Mouse (Mus musculus): ENCODE measurements at regions not wholly inside any gene's neighbourhood (a gene's known extent, or its start where the extent isn't known, plus 50 kb on each side); places are given as distances from the start of the nearest gene placed in this dataset.
A peak's percentile ranks its signal among the peaks of the same experiment; 100 is the strongest.

DNA sequence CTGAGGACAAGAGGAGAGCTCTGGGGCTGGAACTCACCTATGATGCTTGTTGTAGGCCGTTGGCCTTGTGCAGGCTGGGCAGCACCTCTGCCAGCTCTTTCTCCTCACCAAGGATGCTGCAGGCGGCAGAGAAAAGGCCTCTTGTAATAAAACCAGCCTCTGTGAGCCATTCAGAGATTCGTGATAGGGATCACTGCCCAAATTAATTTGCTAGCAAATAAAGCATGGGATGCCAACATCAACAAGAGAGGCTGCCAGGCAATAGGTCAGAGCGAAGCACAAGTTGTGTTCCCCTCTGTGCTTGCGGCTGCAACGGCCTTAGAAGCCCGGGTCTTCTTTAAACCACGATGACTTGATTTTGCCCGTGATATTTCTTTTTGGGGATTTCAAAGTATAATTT lies 72.0 kb upstream of the Kcnj15 start:
- TF ChIP-seq MAX (IDR thresholded peaks at IDR 0.05; ENCODE audit: low read depth) = no peak
- no peak for TF ChIP-seq USF1 (IDR thresholded peaks at IDR 0.05; ENCODE audit: low read depth)
- no peak for TF ChIP-seq POLR2A (IDR thresholded peaks at IDR 0.05; ENCODE audit: insufficient read length, low read depth)
- TF ChIP-seq CEBPB (IDR thresholded peaks at IDR 0.05; ENCODE audit: insufficient read depth, poor library complexity, severe bottlenecking) = no peak
- TF ChIP-seq TCF3 (IDR thresholded peaks at IDR 0.05; ENCODE audit: insufficient read length, low read depth) = no peak
- no peak for TF ChIP-seq E2F4 (IDR thresholded peaks at IDR 0.05; ENCODE audit: insufficient read depth)
- TF ChIP-seq REST (IDR thresholded peaks at IDR 0.05; ENCODE audit: insufficient read depth, insufficient read length) = no peak
- TF ChIP-seq POLR2AphosphoS2 (IDR thresholded peaks at IDR 0.05; ENCODE audit: insufficient read length, low read depth) = no peak
- TF ChIP-seq SRF (IDR thresholded peaks at IDR 0.05; ENCODE audit: control insufficient read depth, insufficient read length, low read depth) = no peak
- TF ChIP-seq TCF12 (IDR thresholded peaks at IDR 0.05; ENCODE audit: insufficient read depth, poor library complexity, severe bottlenecking) = no peak
- TF ChIP-seq MYOG (IDR thresholded peaks at IDR 0.05; ENCODE audit: control insufficient read depth in 1 of 3, insufficient read depth in 1 of 3, insufficient read length in 2 of 3, low read depth in 2 of 3) = no peak
- TF ChIP-seq MYOD1 (IDR thresholded peaks at IDR 0.05; ENCODE audit: control insufficient read depth in 1 of 3, insufficient read length in 2 of 3, low read depth in 2 of 3) = no peak
- Histone ChIP-seq H3K79me2 (ENCODE audit: control insufficient read depth, insufficient read depth) (no peaks in the 10 kb centered on the region), H3K4me3 (no peak overlapping the region), H3ac (ENCODE audit: control insufficient read depth, insufficient read length) (no peak overlapping the region), H3K27me3 (ENCODE audit: control insufficient read depth, insufficient read depth, insufficient read length) (no peaks in the 10 kb centered on the region), H3K4me2 (ENCODE audit: low read depth) (no peak overlapping the region), H3K36me3 (ENCODE audit: control insufficient read depth, insufficient read depth) (no peaks in the 10 kb centered on the region)

- Histone ChIP-seq H3K27me3 (ENCODE audit: control insufficient read depth, insufficient read depth, insufficient read length) (no peaks in the 10 kb centered on the region), H3K4me3 (no peak overlapping the region), H3ac (ENCODE audit: control insufficient read depth, insufficient read length) (no peak overlapping the region), H3K36me3 (ENCODE audit: control insufficient read depth, insufficient read depth) (no peaks in the 10 kb centered on the region), H3K4me2 (ENCODE audit: low read depth) (no peak overlapping the region), H3K79me2 (ENCODE audit: control insufficient read depth, insufficient read depth) (no peaks in the 10 kb centered on the region)
- peak; percentile 10 for TF ChIP-seq POLR2A (IDR thresholded peaks at IDR 0.05; ENCODE audit: insufficient read length, low read depth)
- peak; percentile 52 for TF ChIP-seq USF1 (IDR thresholded peaks at IDR 0.05; ENCODE audit: low read depth)
- no peak for TF ChIP-seq CEBPB (IDR thresholded peaks at IDR 0.05; ENCODE audit: insufficient read depth, poor library complexity, severe bottlenecking)
These were observed 68.2 kb upstream of the Kcnj15 start for GRCm38 (mm10) chr16:95189114-95189513.

GRCm38 (mm10) chr16:95194151-95194550 lies 63.2 kb upstream of the Kcnj15 start:
- Histone ChIP-seq H3K79me2 (ENCODE audit: control insufficient read depth, insufficient read depth) (no peaks in the 10 kb centered on the region), H3K4me3 (no peak overlapping the region), H3K27me3 (ENCODE audit: control insufficient read depth, insufficient read depth, insufficient read length) (peaks cover 13% of the 10 kb centered on the region), H3K4me2 (ENCODE audit: low read depth) (no peak overlapping the region), H3ac (ENCODE audit: control insufficient read depth, insufficient read length) (no peak overlapping the region), H3K36me3 (ENCODE audit: control insufficient read depth, insufficient read depth) (no peaks in the 10 kb centered on the region)
- TF ChIP-seq E2F4 (IDR thresholded peaks at IDR 0.05; ENCODE audit: insufficient read depth) (no peak), MAX (IDR thresholded peaks at IDR 0.05; ENCODE audit: low read depth) (no peak), MYOG (IDR thresholded peaks at IDR 0.05; ENCODE audit: control insufficient read depth in 1 of 3, insufficient read depth in 1 of 3, insufficient read length in 2 of 3, low read depth in 2 of 3) (no peak), POLR2AphosphoS2 (IDR thresholded peaks at IDR 0.05; ENCODE audit: insufficient read length, low read depth) (no peak), USF1 (IDR thresholded peaks at IDR 0.05; ENCODE audit: low read depth) (no peak), CEBPB (IDR thresholded peaks at IDR 0.05; ENCODE audit: insufficient read depth, poor library complexity, severe bottlenecking) (no peak), TCF3 (IDR thresholded peaks at IDR 0.05; ENCODE audit: insufficient read length, low read depth) (no peak), SRF (IDR thresholded peaks at IDR 0.05; ENCODE audit: control insufficient read depth, insufficient read length, low read depth) (no peak)

GRCm38 (mm10) chr16:95196141-95196540 lies 61.2 kb upstream of the Kcnj15 start:
- no peaks in the 10 kb centered on the region for H3K36me3 ChIP-seq (ENCODE audit: control insufficient read depth, insufficient read depth)
- H3K79me2 ChIP-seq (ENCODE audit: control insufficient read depth, insufficient read depth) = no peaks in the 10 kb centered on the region
- no peak overlapping the region for H3K4me3 ChIP-seq
- no peak for TF ChIP-seq MYOD1 (IDR thresholded peaks at IDR 0.05; ENCODE audit: control insufficient read depth in 1 of 3, insufficient read length in 2 of 3, low read depth in 2 of 3)
- no peak for TF ChIP-seq MAX (IDR thresholded peaks at IDR 0.05; ENCODE audit: low read depth)
- TF ChIP-seq E2F4 (IDR thresholded peaks at IDR 0.05; ENCODE audit: insufficient read depth) = no peak
- TF ChIP-seq POLR2AphosphoS2 (IDR thresholded peaks at IDR 0.05; ENCODE audit: insufficient read length, low read depth) = no peak
- TF ChIP-seq POLR2A (IDR thresholded peaks at IDR 0.05; ENCODE audit: insufficient read length, low read depth) = no peak
- no peak overlapping the region for H3K4me2 ChIP-seq (ENCODE audit: low read depth)
- H3K27me3 ChIP-seq (ENCODE audit: control insufficient read depth, insufficient read depth, insufficient read length) = peaks cover 13% of the 10 kb centered on the region
- no peak overlapping the region for H3ac ChIP-seq (ENCODE audit: control insufficient read depth, insufficient read length)

- Histone ChIP-seq H3ac (ENCODE audit: control insufficient read depth, insufficient read length) (no peak overlapping the region), H3K36me3 (ENCODE audit: control insufficient read depth, insufficient read depth) (no peaks in the 10 kb centered on the region), H3K4me2 (ENCODE audit: low read depth) (no peak overlapping the region), H3K27me3 (ENCODE audit: control insufficient read depth, insufficient read depth, insufficient read length) (peaks cover 13% of the 10 kb centered on the region), H3K4me3 (no peak overlapping the region), H3K79me2 (ENCODE audit: control insufficient read depth, insufficient read depth) (no peaks in the 10 kb centered on the region)
- TF ChIP-seq E2F4 (IDR thresholded peaks at IDR 0.05; ENCODE audit: insufficient read depth) (no peak), TCF3 (IDR thresholded peaks at IDR 0.05; ENCODE audit: insufficient read length, low read depth) (no peak)
These were observed 60.7 kb upstream of the Kcnj15 start for GRCm38 (mm10) chr16:95196622-95197021.
